Mouse (Mus musculus) CH12.LX (cell line): Measurements from ENCODE around the gene Lhfp. TPM values are rescaled to one million over a fixed set of nuclear protein-coding genes. Genes with fewer than 3 reads are reported as not detected.

ENCODE experiments used
- DNase-seq: peaks from one replicate; pipeline ENCODE4 v3.0.0-alpha.2; 2013; ENCODE audit errors: extremely low read depth
- H3K27ac ChIP-seq: 2 replicates; pipeline ENCODE4 v1.5.1; 2012; ENCODE audit warnings: low read depth, mild to moderate bottlenecking, control low read depth, moderate library complexity; ENCODE audit not compliant: insufficient read depth
- H3K27me3 ChIP-seq: replicated peaks from 2 replicates; pipeline ENCODE3; 2012; ENCODE audit warnings: inconsistent platforms
- H3K36me3 ChIP-seq, 2 experiments: replicated peaks in 1 of 2; 2 replicates each; pipeline versions ENCODE3 to v1.6.1; 2012; ENCODE audit warnings: inconsistent platforms in 1 of 2, low read length in 1 of 2, mild to moderate bottlenecking in 1 of 2, mixed read lengths in 1 of 2, moderate library complexity in 1 of 2; ENCODE audit not compliant: control insufficient read depth in 1 of 2, insufficient read depth in 1 of 2
- H3K4me1 ChIP-seq, 2 experiments: 2 replicates each; pipeline ENCODE4 v1.6.1; 2012; ENCODE audit warnings: inconsistent platforms in 1 of 2, moderate library complexity in 1 of 2; ENCODE audit not compliant: insufficient read depth in 2 of 2, control insufficient read depth in 1 of 2
- H3K4me2 ChIP-seq: 2 replicates; pipeline ENCODE4 v1.6.1; 2012; ENCODE audit warnings: low read depth, mild to moderate bottlenecking, control low read depth; ENCODE audit not compliant: poor library complexity, insufficient read depth, severe bottlenecking
- H3K4me3 ChIP-seq, 3 experiments: fragments of 150-350 bp in 1 of 3; sonication (generic) in 1 of 3; replicated peaks in 1 of 3; 2 replicates each; pipeline versions ENCODE3 to v1.5.1; 2011 to 2012; ENCODE audit warnings: low read depth in 2 of 3, low read length in 2 of 3, mild to moderate bottlenecking in 2 of 3, moderate library complexity in 2 of 3, control low read depth in 1 of 3, improper control_type of control experiment in 1 of 3, inconsistent platforms in 1 of 3, mixed read lengths in 1 of 3; ENCODE audit not compliant: poor library complexity in 1 of 3
- H3K79me2 ChIP-seq: replicated peaks from 2 replicates; pipeline ENCODE4 v1.6.1; 2012; ENCODE audit warnings: mild to moderate bottlenecking, moderate library complexity; ENCODE audit not compliant: control insufficient read depth, poor library complexity, insufficient read depth, severe bottlenecking; ENCODE audit errors: extremely low read depth
- H3K9ac ChIP-seq: 2 replicates; pipeline ENCODE4 v1.6.1; 2012; ENCODE audit warnings: low read depth, mild to moderate bottlenecking, control low read depth, moderate library complexity; ENCODE audit not compliant: insufficient read depth
- H3K9me3 ChIP-seq: replicated peaks from 2 replicates; pipeline ENCODE3; 2012; ENCODE audit warnings: low read length, inconsistent platforms, mixed read lengths
- BHLHE40 ChIP-seq: IDR thresholded peaks from 2 replicates; pipeline ENCODE4 v1.6.1; 2011; ENCODE audit warnings: mild to moderate bottlenecking, low read depth, low read length, improper control_type of control experiment
- E2F4 ChIP-seq: IDR thresholded peaks from 2 replicates; pipeline ENCODE4 v1.6.1; 2011; ENCODE audit warnings: low read depth, low read length, improper control_type of control experiment; ENCODE audit not compliant: insufficient replicate concordance
- EP300 ChIP-seq: IDR thresholded peaks from 2 replicates; pipeline ENCODE4 v1.6.1; 2011; ENCODE audit warnings: low read length, improper control_type of control experiment
- IRF4 ChIP-seq: IDR thresholded peaks from 2 replicates; pipeline ENCODE4 v1.6.1; 2014; ENCODE audit warnings: low read depth, mild to moderate bottlenecking, inconsistent platforms, low read length, improper control_type of control experiment
- JUN ChIP-seq: IDR thresholded peaks from 2 replicates; pipeline ENCODE4 v1.6.1; 2011; ENCODE audit warnings: low read depth, mild to moderate bottlenecking, low read length, improper control_type of control experiment, moderate library complexity; ENCODE audit not compliant: insufficient read depth
- MAZ ChIP-seq: IDR thresholded peaks from 2 replicates; pipeline ENCODE4 v1.6.1; 2012; ENCODE audit warnings: low read depth, mild to moderate bottlenecking, inconsistent platforms, low read length, improper control_type of control experiment, moderate library complexity
- POLR2AphosphoS2 ChIP-seq: IDR thresholded peaks from 2 replicates; pipeline ENCODE4 v1.6.1; 2011; ENCODE audit warnings: low read depth, low read length, improper control_type of control experiment
- RCOR1 ChIP-seq: conservative IDR thresholded peaks from 2 replicates; pipeline ENCODE4 v1.6.1; 2012; ENCODE audit warnings: low read depth, mild to moderate bottlenecking, inconsistent platforms, low read length, improper control_type of control experiment
- SMC3 ChIP-seq: IDR thresholded peaks from 2 replicates; pipeline ENCODE4 v1.6.1; 2011; ENCODE audit warnings: low read depth, low read length, improper control_type of control experiment
- TBP ChIP-seq: conservative IDR thresholded peaks from 2 replicates; pipeline ENCODE4 v1.6.1; 2011; ENCODE audit warnings: low read depth, low read length, improper control_type of control experiment
- TCF12 ChIP-seq: IDR thresholded peaks from 2 replicates; pipeline ENCODE4 v1.6.1; 2014; ENCODE audit warnings: low read depth, mild to moderate bottlenecking, inconsistent platforms, low read length, improper control_type of control experiment
- UBTF ChIP-seq: IDR thresholded peaks from 2 replicates; pipeline ENCODE4 v1.6.1; 2012; ENCODE audit warnings: low read depth, mild to moderate bottlenecking, inconsistent platforms, low read length, improper control_type of control experiment, moderate library complexity
- ZKSCAN1 ChIP-seq: IDR thresholded peaks from 2 replicates; pipeline ENCODE4 v1.6.1; 2012; ENCODE audit warnings: low read depth, inconsistent platforms, low read length, improper control_type of control experiment, borderline replicate concordance
- ZMIZ1 ChIP-seq: IDR thresholded peaks from 2 replicates; pipeline ENCODE4 v1.6.1; 2012; ENCODE audit warnings: low read depth, mild to moderate bottlenecking, inconsistent platforms, low read length, improper control_type of control experiment
- dilution Hi-C: fragments of 300-500 bp; cut with MboI; formaldehyde crosslinking; loops from 2 replicates; pipeline ENCODE4 v1.14.3; 2020; ENCODE audit warnings: low sequenced_read_pairs; ENCODE audit not compliant: extremely low pct_unique_long_range_greater_than_20kb, extremely low pct_ligation_motif_present
- in situ Hi-C: fragments of 300-500 bp; cut with MboI; formaldehyde crosslinking; loops from 3 replicates; pipeline ENCODE4 v1.14.3; 2019; ENCODE audit warnings: low sequenced_read_pairs, low pct_ligation_motif_present, low pct_unique_long_range_greater_than_20kb, mixed read lengths
- polyA plus RNA-seq: library from polyadenylated mRNA; unstranded; fragments of >175 nt; gene quantifications from 2 replicates; pipeline ENCODE4 v1.2.1, GENCODE M21; 2012; ENCODE audit warnings: low read depth; ENCODE audit not compliant: insufficient read length
- total RNA-seq, 2 experiments: library from RNA; depleted of rRNA; stranded (reverse); fragments of 300-350 nt in 1 of 2; fragments of >200 nt in 1 of 2; gene quantifications; 2 replicates each; pipeline ENCODE4 v1.2.3; 2012 to 2014

Gene Lhfp
- total and polyA plus RNA-seq, 3 experiments, result not detected

DNA sequence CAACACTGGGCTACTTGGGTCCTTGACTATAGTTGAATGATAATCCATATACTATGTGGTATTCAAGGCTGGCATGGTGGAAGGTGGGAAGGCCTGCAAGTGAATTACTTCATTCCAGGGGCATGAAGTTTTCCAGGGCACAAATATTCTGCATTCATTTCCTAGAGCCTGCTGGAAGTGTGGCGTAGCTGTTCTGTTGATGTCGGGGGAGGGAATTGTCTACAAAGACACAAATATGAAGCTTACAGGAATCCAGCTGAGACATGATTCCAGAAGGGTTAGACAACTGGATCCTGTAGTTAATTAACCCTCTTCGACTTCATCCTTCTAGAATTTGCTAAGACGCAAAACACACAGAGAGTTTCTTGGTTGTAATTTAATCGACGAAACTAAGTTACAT lies 60.4 kb downstream of the Lhfp start:
- H3K9me3 ChIP-seq, result no peaks in the 10 kb centered on the region
- no peak overlapping the region for H3K9ac ChIP-seq
- dilution Hi-C loops, result no loop called here
- TF ChIP-seq JUN, result no peak
- no peak for TF ChIP-seq POLR2AphosphoS2
- TF ChIP-seq E2F4, result no peak
- no peak for TF ChIP-seq TCF12
- TF ChIP-seq TBP, result no peak
- TF ChIP-seq MAZ, result no peak
- no peak for TF ChIP-seq RCOR1
- no peak for TF ChIP-seq EP300
- TF ChIP-seq ZKSCAN1, result no peak
- TF ChIP-seq ZMIZ1, result no peak
- no peak for TF ChIP-seq IRF4
- TF ChIP-seq UBTF, result no peak
- no peak for TF ChIP-seq SMC3
- TF ChIP-seq, all 38 proteins: peak for 0
- Histone ChIP-seq H3K79me2 (no peaks in the 10 kb centered on the region), H3K4me3 (no peak overlapping the region), H3K27ac (no peak overlapping the region), H3K27me3 (no peaks in the 10 kb centered on the region), H3K36me3 (no peaks in the 10 kb centered on the region), H3K4me2 (no peak overlapping the region), H3K4me1 (no peaks in the 10 kb centered on the region)
- DNase-seq, result no peak
- in situ Hi-C loops, result no loop called here

DNA sequence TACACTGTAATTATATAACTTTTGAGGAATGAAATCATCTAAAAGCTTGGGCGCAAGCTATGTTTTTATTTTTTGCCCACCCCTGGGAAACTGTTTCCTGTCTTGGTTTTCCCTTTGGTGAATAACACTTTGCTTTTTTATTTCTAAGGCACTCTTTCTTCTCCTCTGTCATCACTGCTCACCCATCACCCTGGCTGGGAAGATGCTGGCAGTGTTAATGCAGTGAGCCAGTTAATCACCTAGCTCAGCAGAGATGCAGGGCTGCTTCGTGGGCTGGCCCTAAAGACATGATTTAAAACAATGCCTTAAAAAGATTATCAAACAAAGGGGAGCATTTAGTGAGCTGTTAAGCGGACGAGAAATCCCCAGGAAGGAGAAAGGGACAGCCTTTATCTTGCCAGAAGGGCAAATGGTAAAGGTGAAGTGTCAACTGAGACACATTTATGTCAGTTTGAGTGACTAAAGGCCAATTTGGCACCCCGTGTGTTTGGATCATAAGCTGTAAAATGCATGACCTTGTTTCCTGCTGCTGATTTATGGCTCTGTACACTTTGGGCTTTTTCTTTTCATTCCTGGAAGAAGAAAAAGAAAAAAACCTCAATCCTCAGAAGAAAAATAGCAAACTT lies 60.9 kb downstream of the Lhfp start:
- in situ Hi-C loops (no loop called here), dilution Hi-C loops (no loop called here)
- Histone ChIP-seq H3K27ac (no peak overlapping the region), H3K36me3 (no peaks in the 10 kb centered on the region), H3K79me2 (no peaks in the 10 kb centered on the region), H3K27me3 (no peaks in the 10 kb centered on the region), H3K4me1 (no peaks in the 10 kb centered on the region), H3K9ac (no peak overlapping the region), H3K4me3 (no peak overlapping the region), H3K9me3 (no peaks in the 10 kb centered on the region), H3K4me2 (no peak overlapping the region)
- TF ChIP-seq BHLHE40, result no peak
- no peak for TF ChIP-seq POLR2AphosphoS2
- TF ChIP-seq RCOR1, result no peak
- TF ChIP-seq MAZ, result no peak
- no peak for TF ChIP-seq TCF12
- DNase-seq, result no peak
